Mouse (Mus musculus) hindbrain, embryonic 16.5 days (tissue): ENCODE measurements around the gene Dennd5a. TPM values are rescaled to one million over a fixed set of nuclear protein-coding genes. Genes with fewer than 3 reads are reported as not detected.

Experiments used
- ATAC-seq: fragments of 200-750 bp; cut with Nextera tagmentation; 2 replicates; pipeline ENCODE4 v1.8.0; 2017; ENCODE audit warnings: moderate TSS enrichment, moderate library complexity
- H3K27ac ChIP-seq: fragments of 300-500 bp; sonication (generic); 2 replicates; pipeline ENCODE4 v1.5.1; 2014; ENCODE audit warnings: low read depth, mild to moderate bottlenecking, control low read depth, low read length, moderate library complexity
- H3K27me3 ChIP-seq: fragments of 300-500 bp; sonication (generic); replicated peaks from 2 replicates; pipeline ENCODE4 v1.6.1; 2014; ENCODE audit warnings: low read length; ENCODE audit not compliant: control insufficient read depth, insufficient read depth
- H3K36me3 ChIP-seq: fragments of 300-500 bp; sonication (generic); 2 replicates; pipeline ENCODE4 v1.6.1; 2014; ENCODE audit warnings: mild to moderate bottlenecking, low read length, moderate library complexity, mixed read lengths; ENCODE audit not compliant: control insufficient read depth, insufficient read depth
- H3K4me1 ChIP-seq: fragments of 300-500 bp; sonication (generic); 2 replicates; pipeline ENCODE4 v1.6.1; 2014; ENCODE audit warnings: low read depth, low read length; ENCODE audit not compliant: control insufficient read depth, insufficient read depth
- H3K4me2 ChIP-seq: fragments of 300-500 bp; sonication (generic); 2 replicates; pipeline ENCODE4 v1.6.1; 2014; ENCODE audit warnings: mild to moderate bottlenecking, low read length, control low read depth, moderate library complexity
- H3K4me3 ChIP-seq: fragments of 300-500 bp; sonication (generic); 2 replicates; pipeline ENCODE4 v1.5.1; 2014; ENCODE audit warnings: mild to moderate bottlenecking, low read length, control low read depth, moderate library complexity
- H3K9ac ChIP-seq: fragments of 300-500 bp; sonication (generic); 2 replicates; pipeline ENCODE4 v1.6.1; 2014; ENCODE audit warnings: low read depth, mild to moderate bottlenecking, control low read depth, low read length, moderate library complexity
- H3K9me3 ChIP-seq: fragments of 300-500 bp; sonication (generic); 2 replicates; pipeline ENCODE4 v1.6.1; 2014; ENCODE audit warnings: mild to moderate bottlenecking, low read length, moderate library complexity; ENCODE audit not compliant: control insufficient read depth
- WGBS: fragments of 180-500 bp; shearing (Covaris S2); extraction: QIAGEN DNeasy Blood & Tissue Kit; methylation state at CpG from one replicate; pipeline ENCODE4 v1.1.7; 2014; 5-methylcytosine and 5-hydroxymethylcytosine counted together
- polyA plus RNA-seq: library from polyadenylated mRNA; unstranded; fragments of >200 nt; fragmentation: Nextera tagmentation; extraction: Ambion mirVana; gene quantifications from 2 replicates; pipeline ENCODE4 v1.2.1, GENCODE M21; 2015

Gene Dennd5a
- polyA plus RNA-seq, 1 experiment from 2014 or later: 36.5 TPM

DNA sequence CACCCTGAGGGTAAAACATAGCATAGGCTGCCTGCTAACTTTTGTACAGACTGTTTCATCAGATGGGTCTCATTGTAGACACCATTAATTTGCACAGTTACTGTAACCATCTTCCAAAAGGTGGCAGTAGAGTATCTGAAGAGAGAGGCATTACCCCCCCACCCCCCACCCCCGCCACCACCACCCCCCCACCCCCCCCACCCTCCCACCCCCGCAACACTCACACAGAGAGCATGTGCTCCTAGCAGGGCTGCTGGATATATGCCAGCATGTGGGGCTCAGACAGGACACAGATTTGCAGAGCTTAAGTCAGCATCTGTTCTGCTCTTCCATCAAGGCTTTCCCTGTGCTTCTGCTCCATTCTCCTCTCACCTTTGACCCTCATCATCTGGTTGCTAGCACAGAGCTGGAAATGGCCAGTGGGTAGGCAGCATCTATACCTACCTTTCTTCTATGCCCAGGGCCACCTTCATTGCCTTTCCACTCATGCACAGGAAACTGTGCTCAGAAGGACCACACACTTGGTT is 8.7 kb upstream of the Dennd5a start:
- H3K27me3 ChIP-seq: no peaks in the 10 kb centered on the region
- H3K4me1 ChIP-seq: peaks cover 4% of the 10 kb centered on the region; the same call in 1 of the 2 replicates
- no peak overlapping the region for H3K4me3 ChIP-seq
- ATAC-seq: peak; percentile 64
- H3K9me3 ChIP-seq: no peaks in the 10 kb centered on the region
- no peak overlapping the region for H3K4me2 ChIP-seq
- no CpG with 5 or more reads among the region's 2 CpGs for WGBS
- H3K36me3 ChIP-seq: no peaks in the 10 kb centered on the region
- H3K27ac ChIP-seq: peak overlapping the region; percentile 59; the same call in 1 of the 2 replicates
- H3K9ac ChIP-seq: 0 out of 2 replicates have a peak overlapping the region, but pooled peaks have one; percentile 31

GRCm38 (mm10) chr7:109967805-109968579 is 7.7 kb upstream of the Dennd5a start:
- WGBS: 43% methylated on average over 11 of the region's 11 CpGs
- Histone ChIP-seq H3K4me3 (no peak overlapping the region), H3K9me3 (no peaks in the 10 kb centered on the region), H3K4me2 (no peak overlapping the region), H3K4me1 (peaks cover 4% of the 10 kb centered on the region; the same call in 1 of the 2 replicates), H3K9ac (no peak overlapping the region), H3K36me3 (no peaks in the 10 kb centered on the region), H3K27me3 (no peaks in the 10 kb centered on the region), H3K27ac (peak overlapping the region; percentile 70)
- ATAC-seq: peak; percentile 86

DNA sequence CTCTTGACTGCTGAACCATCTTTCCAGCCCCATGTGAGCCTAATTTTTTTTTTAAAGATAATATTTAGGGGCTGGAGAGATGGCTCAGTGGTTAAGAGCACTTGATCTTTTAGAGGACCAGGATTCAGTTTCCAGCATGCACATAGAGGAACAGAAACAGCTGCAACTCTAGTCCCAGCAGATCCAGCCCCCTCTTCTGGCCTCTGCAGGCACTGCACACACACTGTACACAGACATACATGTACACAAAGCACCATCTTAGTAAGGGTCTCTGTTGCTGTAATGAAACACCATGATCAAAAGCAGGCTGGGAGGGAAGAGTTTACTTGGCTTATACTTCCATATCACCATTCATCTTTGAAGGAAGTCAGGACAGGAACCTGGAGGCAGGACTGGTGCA is 5.4 kb upstream of the Dennd5a start:
- Histone ChIP-seq H3K4me1 (peaks cover 4% of the 10 kb centered on the region; the same call in 1 of the 2 replicates), H3K4me2 (no peak overlapping the region), H3K9ac (no peak overlapping the region), H3K27me3 (no peaks in the 10 kb centered on the region), H3K4me3 (no peak overlapping the region), H3K36me3 (no peaks in the 10 kb centered on the region), H3K27ac (no peak overlapping the region), H3K9me3 (no peaks in the 10 kb centered on the region)
- ATAC-seq: no peak

DNA sequence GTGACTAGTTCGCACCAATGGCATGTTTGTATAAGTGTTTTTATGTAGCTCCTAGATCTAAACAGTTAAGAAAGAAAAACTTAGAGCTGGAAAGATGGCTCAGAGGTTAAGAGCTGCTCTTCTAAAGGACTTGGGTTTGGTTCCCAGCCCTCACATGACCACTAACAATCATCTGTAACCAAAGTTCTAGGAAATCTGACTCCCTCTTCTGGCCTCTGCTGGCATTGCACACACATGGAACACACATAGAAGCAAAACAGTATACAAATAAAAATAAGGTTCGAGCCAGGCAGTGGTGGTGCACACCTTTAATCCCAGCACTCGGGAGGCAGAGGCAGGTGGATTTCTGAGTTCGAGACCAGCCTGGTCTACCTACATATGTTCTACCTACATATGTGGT is 3.4 kb upstream of the Dennd5a start:
- WGBS: 96% methylated on average over 4 of the region's 4 CpGs
- peaks cover 5% of the 10 kb centered on the region for H3K4me1 ChIP-seq
- ATAC-seq: no peak

DNA sequence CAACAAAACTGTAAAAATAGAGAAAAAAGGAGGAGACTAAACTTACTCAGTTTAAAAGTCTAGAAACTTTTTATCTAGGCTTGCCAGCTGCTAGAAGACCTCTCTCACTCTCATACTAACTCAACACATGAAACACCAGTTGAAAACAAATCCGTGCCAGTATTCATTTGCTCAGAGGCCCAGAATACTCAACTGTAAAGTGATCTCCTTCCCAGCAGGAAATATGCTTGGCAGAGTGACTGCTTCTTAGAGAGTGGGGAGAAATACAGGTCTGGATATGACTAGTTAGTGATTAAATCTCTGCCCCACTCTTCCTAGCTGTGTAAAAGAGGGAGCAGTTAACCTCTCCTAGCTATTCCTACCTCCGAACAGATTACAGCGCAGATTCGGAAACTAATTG is 2.3 kb upstream of the Dennd5a start:
- Histone ChIP-seq H3K4me3 (no peak overlapping the region), H3K4me2 (no peak overlapping the region), H3K4me1 (peaks cover 15% of the 10 kb centered on the region), H3K9me3 (no peaks in the 10 kb centered on the region), H3K27ac (no peak overlapping the region), H3K27me3 (no peaks in the 10 kb centered on the region), H3K9ac (no peak overlapping the region), H3K36me3 (no peaks in the 10 kb centered on the region)
- whole genome bisulfite sequencing: 73% methylated on average over 4 of the region's 4 CpGs
- no peak for ATAC-seq

More for the DNA sequence above, 3.4 kb upstream of the Dennd5a start:
- Histone ChIP-seq H3K4me2 (no peak overlapping the region), H3K27me3 (no peaks in the 10 kb centered on the region), H3K36me3 (no peaks in the 10 kb centered on the region), H3K27ac (no peak overlapping the region), H3K9ac (no peak overlapping the region), H3K4me3 (no peak overlapping the region), H3K9me3 (no peaks in the 10 kb centered on the region)

DNA sequence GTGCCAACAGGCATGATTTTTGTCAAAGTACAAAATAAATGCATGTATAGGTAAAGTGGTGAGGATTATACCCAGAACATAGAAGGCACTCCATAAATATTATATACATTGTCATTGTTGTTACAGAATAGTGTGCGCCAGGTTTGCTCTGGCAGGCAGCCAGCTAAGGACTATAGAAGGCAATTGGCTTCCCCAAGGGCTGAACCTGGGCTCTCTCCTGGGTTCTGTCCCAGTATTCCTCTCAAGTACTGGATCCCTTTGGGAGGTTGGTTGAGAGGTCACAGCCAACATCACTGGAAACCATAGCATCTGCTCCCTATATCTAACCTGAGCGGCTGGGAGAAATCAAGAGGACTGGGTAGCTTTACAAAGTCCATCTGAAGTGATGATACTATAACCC is 1.3 kb upstream of the Dennd5a start:
- Histone ChIP-seq H3K4me2 (no peak overlapping the region), H3K4me3 (no peak overlapping the region), H3K36me3 (no peaks in the 10 kb centered on the region), H3K9me3 (no peaks in the 10 kb centered on the region), H3K27me3 (no peaks in the 10 kb centered on the region), H3K4me1 (peaks cover 20% of the 10 kb centered on the region), H3K27ac (no peak overlapping the region), H3K9ac (no peak overlapping the region)
- ATAC-seq: no peak
- WGBS: 70% methylated on average over 2 of the region's 2 CpGs

- H3K4me1 ChIP-seq: peaks cover 20% of the 10 kb centered on the region
- peak; percentile 87 for ATAC-seq
- peak overlapping the region; percentile 63 for H3K4me2 ChIP-seq
- H3K9me3 ChIP-seq: no peaks in the 10 kb centered on the region
- H3K27ac ChIP-seq: peak overlapping the region; percentile 95
- peak overlapping the region; percentile 98 for H3K9ac ChIP-seq
- 9% methylated on average over 13 of the region's 13 CpGs for WGBS
- no peaks in the 10 kb centered on the region for H3K36me3 ChIP-seq
- H3K4me3 ChIP-seq: peak overlapping the region; percentile 88
- no peaks in the 10 kb centered on the region for H3K27me3 ChIP-seq
Observed at GRCm38 (mm10) chr7:109960613-109961154, 414 bp upstream of the Dennd5a start.

GRCm38 (mm10) chr7:109958843-109959715 is 1.2 kb downstream of the Dennd5a start:
- H3K4me1 ChIP-seq: peaks cover 29% of the 10 kb centered on the region
- peak overlapping the region; percentile 63 for H3K4me2 ChIP-seq
- no peaks in the 10 kb centered on the region for H3K27me3 ChIP-seq
- H3K9me3 ChIP-seq: no peaks in the 10 kb centered on the region
- 6% methylated on average over 18 of the region's 18 CpGs for WGBS
- ATAC-seq: no peak; the same call in 1 of the 2 replicates
- H3K9ac ChIP-seq: peak overlapping the region; percentile 98
- H3K27ac ChIP-seq: peak overlapping the region; percentile 95; the same call in 1 of the 2 replicates
- no peaks in the 10 kb centered on the region for H3K36me3 ChIP-seq
- H3K4me3 ChIP-seq: peak overlapping the region; percentile 88
